Mouse (Mus musculus): ENCODE data around the gene Ptrh1.

Ptrh1 gene

GRCm38 (mm10) chr2:32775359-32776074, at the start of gene Ptrh1, which contains the start of gene Ttc16:
Ptrh1 (plus strand) TSS chr2:32775786.
Ttc16 (minus strand) TSS chr2:32775633.
- peak; percentile 98 for DNase-seq

GRCm38 (mm10) chr2:32727435-32727834, 48.2 kb upstream of the Ptrh1 start:
- peak; percentile 81 for DNase-seq

GRCm38 (mm10) chr2:32728463-32728862, 47.1 kb upstream of the Ptrh1 start:
- DNase-seq: no peak

DNA sequence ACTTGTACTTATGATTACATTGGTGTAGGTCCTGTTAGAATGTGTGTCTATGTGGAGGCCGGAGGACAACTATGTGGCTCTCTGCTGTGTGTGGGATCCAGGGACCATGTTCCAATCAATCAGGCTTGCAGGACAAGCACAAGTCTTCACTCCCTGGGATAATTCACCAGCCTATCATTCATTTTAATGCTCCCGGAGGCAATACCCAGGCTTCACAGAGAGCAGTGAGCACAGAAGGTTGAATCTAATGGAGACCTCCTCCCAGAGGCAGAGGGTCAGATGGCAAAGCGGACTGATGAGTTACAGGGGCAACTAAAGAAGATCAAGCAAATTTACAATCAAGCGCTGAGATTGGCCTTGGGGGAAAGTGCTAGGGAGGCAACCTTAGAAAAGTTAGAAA, 46.0 kb upstream of the Ptrh1 start:
- DNase-seq: no peak

- no peak for DNase-seq
Measured at GRCm38 (mm10) chr2:32730854-32731253, 44.7 kb upstream of the Ptrh1 start.

GRCm38 (mm10) chr2:32731911-32732310, 43.7 kb upstream of the Ptrh1 start:
- DNase-seq: no peak

GRCm38 (mm10) chr2:32732695-32733094, 42.9 kb upstream of the Ptrh1 start:
- no peak for DNase-seq

- no peak for DNase-seq
Measured at GRCm38 (mm10) chr2:32734480-32734879, 41.1 kb upstream of the Ptrh1 start.

- DNase-seq: no peak
Measured at GRCm38 (mm10) chr2:32734933-32735332, 40.7 kb upstream of the Ptrh1 start.

- DNase-seq: no peak
Measured at GRCm38 (mm10) chr2:32736306-32736829, 39.2 kb upstream of the Ptrh1 start.

DNA sequence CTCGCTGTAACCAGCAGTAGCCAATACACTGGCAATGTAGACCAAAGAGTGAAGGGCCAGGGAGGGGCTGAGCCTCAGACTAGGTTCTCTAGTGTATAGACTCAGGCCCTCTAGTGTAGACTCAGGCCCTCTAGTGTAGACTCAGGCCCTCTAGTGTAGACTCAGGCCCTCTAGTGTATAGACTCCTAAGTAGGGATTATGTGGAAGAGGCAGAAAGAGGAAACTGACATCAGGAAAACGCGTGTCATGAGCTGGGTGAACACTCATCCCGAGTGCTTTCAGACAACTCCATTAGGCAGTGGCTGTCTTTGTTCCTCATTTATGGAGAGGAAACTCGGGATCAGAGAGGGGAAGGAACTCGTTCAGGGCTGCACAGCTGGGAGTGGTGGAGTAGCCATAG, 38.6 kb upstream of the Ptrh1 start:
- no peak for DNase-seq

- DNase-seq: no peak
Measured at GRCm38 (mm10) chr2:32739311-32739710, 36.3 kb upstream of the Ptrh1 start.

DNA sequence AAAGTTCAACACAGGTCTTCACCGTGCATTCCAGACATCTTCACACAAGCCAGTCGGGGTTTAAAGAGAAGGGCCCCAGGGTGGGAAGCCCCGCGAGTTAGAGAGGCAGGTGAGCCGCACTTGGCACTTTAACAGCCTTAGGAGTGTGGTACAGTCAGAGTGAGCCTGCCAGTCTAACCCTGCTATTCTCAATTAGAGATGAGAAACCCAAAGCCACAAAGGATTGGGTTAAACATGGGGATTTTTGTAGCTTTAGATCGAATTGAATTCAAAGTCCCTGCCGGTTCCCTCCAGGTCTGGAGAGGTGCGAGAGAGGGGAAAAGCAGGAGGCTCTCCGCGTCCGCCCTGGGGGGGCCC, 34.7 kb upstream of the Ptrh1 start, which contains the start of gene 6330409D20Rik:
TSS of gene 6330409D20Rik (minus strand) at position 101 of the 357 bp plus-strand sequence.
- no peak for DNase-seq

DNA sequence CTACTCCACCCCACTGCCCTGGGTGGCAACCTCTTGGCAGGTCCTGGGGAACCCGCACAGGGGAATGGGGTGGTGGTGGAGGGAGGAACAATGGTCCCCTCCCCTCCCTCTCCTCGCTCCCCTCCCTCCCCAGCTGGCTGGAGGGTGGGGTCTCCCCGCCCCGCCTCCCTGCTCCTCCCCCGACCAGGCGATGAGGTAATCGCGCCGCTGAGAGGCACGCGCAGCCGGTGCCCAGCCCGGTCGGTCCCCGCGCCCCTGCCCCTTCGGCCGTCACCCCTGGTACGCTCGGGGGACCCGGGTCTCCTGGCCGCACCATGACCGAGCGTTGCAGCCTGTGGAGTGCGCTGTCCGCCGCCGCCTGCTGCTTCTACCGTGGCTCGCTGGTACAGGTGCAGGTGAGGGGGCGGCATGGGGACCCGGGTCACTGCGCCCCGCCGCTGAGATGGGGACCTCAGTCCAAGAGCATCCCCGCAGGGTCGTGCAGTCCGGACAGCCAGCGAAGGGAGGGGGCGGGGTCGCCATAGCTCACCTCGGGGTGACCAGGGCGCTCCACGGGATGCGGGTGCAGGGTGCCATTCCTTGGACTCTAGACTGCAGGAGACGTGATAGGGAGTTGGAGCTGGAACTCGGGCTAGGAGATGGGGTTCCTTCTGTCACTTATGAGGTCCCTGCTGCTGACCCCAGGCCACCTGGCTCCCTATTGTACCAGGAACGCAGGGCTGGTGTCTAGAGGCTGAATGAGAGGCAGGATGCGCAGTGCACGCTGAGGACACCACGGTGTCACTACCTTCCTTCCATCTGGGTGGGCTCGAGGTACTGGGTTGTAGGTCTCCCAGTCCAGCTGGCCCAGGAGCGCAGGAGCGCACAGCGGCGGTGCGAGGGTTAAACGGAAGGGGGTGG, 34.1 kb upstream of the Ptrh1 start:
- DNase-seq: no peak

GRCm38 (mm10) chr2:32742173-32742531, 33.4 kb upstream of the Ptrh1 start:
- DNase-seq: no peak

GRCm38 (mm10) chr2:32744272-32744982, 31.2 kb upstream of the Ptrh1 start:
- DNase-seq: no peak

- no peak for DNase-seq
Measured at GRCm38 (mm10) chr2:32749082-32749481, 26.5 kb upstream of the Ptrh1 start.

DNA sequence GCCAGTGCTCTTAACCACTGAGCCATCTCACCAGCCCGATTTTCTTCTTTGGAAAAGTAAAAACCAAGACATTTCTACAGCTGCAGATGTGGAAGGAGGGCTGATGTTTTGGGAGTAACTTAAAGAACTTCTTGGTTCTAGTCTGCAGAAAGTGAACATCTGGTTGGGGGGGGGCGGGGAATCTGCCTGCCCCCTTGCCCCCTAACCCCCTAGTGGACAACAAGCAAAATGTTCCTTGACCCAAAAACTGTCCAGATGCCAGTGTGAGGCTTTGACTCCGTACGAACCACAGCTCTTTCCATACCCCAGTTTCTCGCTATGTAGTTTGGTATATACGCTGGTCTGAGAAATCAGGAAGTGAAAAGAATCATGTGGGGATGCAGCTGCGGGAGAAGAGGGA, 25.4 kb upstream of the Ptrh1 start:
- no peak for DNase-seq

- no peak for DNase-seq
Measured at GRCm38 (mm10) chr2:32750887-32751664, 24.5 kb upstream of the Ptrh1 start.

DNA sequence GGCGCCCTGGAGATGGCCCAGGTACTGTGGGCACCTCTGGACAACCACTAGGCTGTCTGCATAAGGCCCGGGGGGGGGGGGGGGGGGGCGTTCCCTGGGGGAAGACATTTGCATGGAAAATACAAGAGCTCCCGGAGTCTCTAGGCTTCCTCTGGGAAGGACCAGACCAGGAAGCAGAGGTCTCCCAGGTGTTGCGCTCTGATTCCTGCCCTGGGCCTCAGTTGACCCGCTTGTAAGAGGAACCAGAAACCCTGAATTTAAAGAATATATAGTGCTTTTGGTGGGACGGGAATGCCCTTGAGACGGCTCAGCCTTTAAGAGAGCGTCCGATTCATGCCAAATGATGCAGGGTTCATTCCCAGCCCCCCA, 23.9 kb upstream of the Ptrh1 start:
- DNase-seq: no peak

- no peak for DNase-seq
Measured at GRCm38 (mm10) chr2:32752181-32752580, 23.4 kb upstream of the Ptrh1 start.

DNA sequence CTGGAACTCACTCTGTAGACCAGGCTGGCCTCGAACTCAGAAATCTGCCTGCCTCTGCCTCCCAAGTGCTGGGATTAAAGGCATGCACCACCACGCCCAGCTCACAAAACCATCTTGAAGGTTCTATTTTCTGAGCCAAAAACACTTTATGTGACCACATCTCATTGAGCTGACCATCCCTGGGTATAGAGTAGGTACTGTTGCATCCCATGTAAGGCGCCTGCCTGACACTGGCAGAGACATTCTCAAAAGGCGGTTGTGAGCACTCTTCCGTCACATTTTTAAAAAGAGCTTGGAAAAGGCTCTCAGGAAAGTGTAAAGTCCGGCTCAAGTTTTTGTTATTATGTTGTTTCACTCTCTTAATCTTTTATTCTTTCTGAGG, 18.9 kb upstream of the Ptrh1 start:
- DNase-seq: no peak
